Comparison of ENCODE assay signal across 14 mouse cellular contexts in genomic region chr5:31254901-31255300, GRCm38 (mm10). TPM values are rescaled to one million over a fixed set of nuclear protein-coding genes. Genes with fewer than 3 reads are reported as not detected.
DNase-seq lines count a peak whose midpoint lies in the region; ATAC-seq and TF ChIP-seq lines count a peak whose summit lies in the region.
"Had no signal": no experiment of that assay in that cellular context is flagged by ENCODE, and none has a peak within 500 bp of the region (broad histone marks: within the 10 kb centered on the region; RNA-seq: fewer than 3 reads in every experiment).

No protein-coding gene starts in this region.

- no peaks in the 10 kb centered on the region for H3K9me3 ChIP-seq in embryonic facial prominence, embryonic 15.5 days (replicated peaks)
- H3K9me3 ChIP-seq in embryonic facial prominence, embryonic 10.5 days = no peaks in the 10 kb centered on the region
- no peaks in the 10 kb centered on the region for H3K9me3 ChIP-seq in kidney, embryonic 15.5 days (replicated peaks)
- no peaks in the 10 kb centered on the region for H3K9me3 ChIP-seq in lung, postnatal 0 days (ENCODE audit: low read length)
- H3K9me3 ChIP-seq in stomach, embryonic 16.5 days (replicated peaks; ENCODE audit: control insufficient read depth, low read length) = no peaks in the 10 kb centered on the region
- H3K9me3 ChIP-seq: heart, embryonic 15.5 days; neural tube, embryonic 13.5 days had no signal

- no peak for ATAC-seq in embryonic facial prominence, embryonic 15.5 days (ENCODE audit: insufficient number of reproducible peaks, low FRiP score, low TSS enrichment, low read depth)
- no peak for ATAC-seq in kidney, embryonic 15.5 days (replicated peaks; ENCODE audit: low FRiP score)
- ATAC-seq in lung, postnatal 0 days = no peak
- no peak for ATAC-seq in stomach, embryonic 16.5 days (ENCODE audit: insufficient read depth, low FRiP score)
- ATAC-seq: forebrain, postnatal 0 days had no signal

- H3K4me1 ChIP-seq in embryonic facial prominence, embryonic 15.5 days = peaks cover 42% of the 10 kb centered on the region
- peaks cover 38% of the 10 kb centered on the region for H3K4me1 ChIP-seq in embryonic facial prominence, embryonic 10.5 days
- peaks cover 26% of the 10 kb centered on the region for H3K4me1 ChIP-seq in kidney, embryonic 15.5 days
- peaks cover 3% of the 10 kb centered on the region; the same call in 1 of the 2 replicates for H3K4me1 ChIP-seq in lung, postnatal 0 days (ENCODE audit: insufficient read depth, low read depth, low read length)
- peaks cover 16% of the 10 kb centered on the region for H3K4me1 ChIP-seq in stomach, embryonic 16.5 days (ENCODE audit: control insufficient read depth, insufficient read depth, low read length)

- TF ChIP-seq EP300 in lung, postnatal 0 days (IDR thresholded peaks at IDR 0.05) = no peak

- H3K36me3 ChIP-seq in embryonic facial prominence, embryonic 15.5 days = peaks cover 82% of the 10 kb centered on the region
- H3K36me3 ChIP-seq in embryonic facial prominence, embryonic 10.5 days (replicated peaks) = peaks cover 96% of the 10 kb centered on the region
- H3K36me3 ChIP-seq in kidney, embryonic 15.5 days = peaks cover 93% of the 10 kb centered on the region
- peaks cover 18% of the 10 kb centered on the region for H3K36me3 ChIP-seq in lung, postnatal 0 days (ENCODE audit: insufficient read depth, low read length)
- H3K36me3 ChIP-seq in stomach, embryonic 16.5 days (ENCODE audit: control insufficient read depth, insufficient read depth, low read length) = peaks cover 10% of the 10 kb centered on the region

- no peak overlapping the region for H3K4me2 ChIP-seq in embryonic facial prominence, embryonic 15.5 days (replicated peaks)
- no peak overlapping the region for H3K4me2 ChIP-seq in kidney, embryonic 15.5 days
- peak overlapping the region; percentile 28; the same call in 1 of the 2 replicates for H3K4me2 ChIP-seq in lung, postnatal 0 days (replicated peaks; ENCODE audit: low read depth, low read length)
- H3K4me2 ChIP-seq in stomach, embryonic 16.5 days (ENCODE audit: low read depth, low read length) = 0 out of 2 replicates have a peak overlapping the region, but pooled peaks have one; percentile 21
- H3K4me2 ChIP-seq: heart, embryonic 15.5 days; neural tube, embryonic 13.5 days had no signal

- no peak overlapping the region for H3K9ac ChIP-seq in embryonic facial prominence, embryonic 15.5 days
- H3K9ac ChIP-seq in kidney, embryonic 15.5 days = no peak overlapping the region
- no peak overlapping the region for H3K9ac ChIP-seq in lung, postnatal 0 days (replicated peaks; ENCODE audit: low read depth)
- H3K9ac ChIP-seq in stomach, embryonic 16.5 days (ENCODE audit: low read length) = no peak overlapping the region
- H3K9ac ChIP-seq: forebrain, postnatal 0 days; heart, embryonic 15.5 days; neural tube, embryonic 13.5 days had no signal

- WGBS in embryonic facial prominence, embryonic 15.5 days = 87% methylated on average over 8 of the region's 8 CpGs
- 89% methylated on average over 8 of the region's 8 CpGs for WGBS in embryonic facial prominence, embryonic 10.5 days
- WGBS in kidney, embryonic 15.5 days = 82% methylated on average over 8 of the region's 8 CpGs
- WGBS in lung, postnatal 0 days = 74% methylated on average over 8 of the region's 8 CpGs
- 74% methylated on average over 8 of the region's 8 CpGs for WGBS in stomach, embryonic 16.5 days

- no peaks in the 10 kb centered on the region for H3K27me3 ChIP-seq in embryonic facial prominence, embryonic 15.5 days
- no peaks in the 10 kb centered on the region for H3K27me3 ChIP-seq in embryonic facial prominence, embryonic 10.5 days (replicated peaks; ENCODE audit: low read depth, poor library complexity, severe bottlenecking)
- H3K27me3 ChIP-seq in kidney, embryonic 15.5 days = no peaks in the 10 kb centered on the region
- H3K27me3 ChIP-seq in lung, postnatal 0 days (replicated peaks; ENCODE audit: insufficient read depth, low read length) = no peaks in the 10 kb centered on the region
- no peaks in the 10 kb centered on the region for H3K27me3 ChIP-seq in stomach, embryonic 16.5 days (ENCODE audit: control insufficient read depth, insufficient read depth, low read length)
- H3K27me3 ChIP-seq: heart, embryonic 15.5 days; neural tube, embryonic 13.5 days had no signal

- no peak for TF ChIP-seq CTCF in lung, postnatal 0 days (IDR thresholded peaks at IDR 0.05)

- no peak for DNase-seq in embryonic facial prominence, embryonic 10.5 days (ENCODE audit: low spot score)
- DNase-seq in kidney, adult 9 months = no peak
- DNase-seq in lung, postnatal 0 days (ENCODE audit: low spot score) = no peak
- DNase-seq in lung, postnatal 14 days = no peak
- DNase-seq in yolk sac, embryonic 10.5 days (ENCODE audit: low spot score) = no peak
- DNase-seq: cerebellum, postnatal 14 days; forebrain, postnatal 0 days; gastrocnemius, postnatal 10 days; thymus, postnatal 4 days had no signal

- no peak overlapping the region for H3K4me3 ChIP-seq in embryonic facial prominence, embryonic 15.5 days (replicated peaks)
- H3K4me3 ChIP-seq in embryonic facial prominence, embryonic 10.5 days = no peak overlapping the region
- no peak overlapping the region for H3K4me3 ChIP-seq in kidney, embryonic 15.5 days (replicated peaks)
- no peak overlapping the region for H3K4me3 ChIP-seq in lung, postnatal 0 days (ENCODE audit: low read depth, low read length)
- H3K4me3 ChIP-seq in stomach, embryonic 16.5 days (replicated peaks; ENCODE audit: low read length) = no peak overlapping the region
- H3K4me3 ChIP-seq: heart, embryonic 15.5 days; neural tube, embryonic 13.5 days had no signal

- 0 out of 2 replicates have a peak overlapping the region, but pooled peaks have one; percentile 71 for H3K27ac ChIP-seq in embryonic facial prominence, embryonic 15.5 days (replicated peaks)
- H3K27ac ChIP-seq in embryonic facial prominence, embryonic 10.5 days (replicated peaks) = no peak overlapping the region
- H3K27ac ChIP-seq in kidney, embryonic 15.5 days = 0 out of 2 replicates have a peak overlapping the region, but pooled peaks have one; percentile 18
- peak overlapping the region; percentile 80 for H3K27ac ChIP-seq in lung, postnatal 0 days (ENCODE audit: low read length)
- H3K27ac ChIP-seq in stomach, embryonic 16.5 days (ENCODE audit: low read length) = peak overlapping the region; percentile 86
- H3K27ac ChIP-seq: neural tube, embryonic 13.5 days had no signal

RNA-seq across cellular contexts. Expression of gene Krtcap3, which starts 3.4 kb away (rescaled TPM):
- 21.8 and 23.5 TPM in 2 replicates for polyA plus RNA-seq in embryonic facial prominence, embryonic 15.5 days (2015; fragmentation: Nextera tagmentation; extraction: Ambion mirVana)
- 16.8 and 21.2 TPM in 2 replicates for polyA plus RNA-seq in embryonic facial prominence, embryonic 10.5 days (2016; fragmentation: Nextera tagmentation; extraction: Ambion mirVana)
- polyA plus RNA-seq in kidney, embryonic 15.5 days (2015; fragmentation: Nextera tagmentation; extraction: Ambion mirVana) = 21.5 and 25.1 TPM in 2 replicates
- polyA plus RNA-seq in lung, postnatal 0 days (2015; fragmentation: Nextera tagmentation; extraction: Ambion mirVana) = 44.5 and 50.4 TPM in 2 replicates
- polyA plus RNA-seq in stomach, embryonic 16.5 days (2015; fragmentation: Nextera tagmentation; extraction: Ambion mirVana) = 64.2 and 76.1 TPM in 2 replicates

RNA-seq across cellular contexts. Expression of gene Gm9970, which starts 13.9 kb away (rescaled TPM):
- 0.99 TPM in 1 of 2 replicates, not detected in the other for polyA plus RNA-seq in embryonic facial prominence, embryonic 15.5 days (2015; fragmentation: Nextera tagmentation; extraction: Ambion mirVana)
- 0.40 TPM in 1 of 2 replicates, not detected in the other for polyA plus RNA-seq in embryonic facial prominence, embryonic 10.5 days (2016; fragmentation: Nextera tagmentation; extraction: Ambion mirVana)
- polyA plus RNA-seq in kidney, embryonic 15.5 days (2015; fragmentation: Nextera tagmentation; extraction: Ambion mirVana) = 0.83 TPM in 1 of 2 replicates, not detected in the other
- polyA plus RNA-seq in lung, postnatal 0 days (2015; fragmentation: Nextera tagmentation; extraction: Ambion mirVana) = 0.45 and 0.62 TPM in 2 replicates
- polyA plus RNA-seq in stomach, embryonic 16.5 days (2015; fragmentation: Nextera tagmentation; extraction: Ambion mirVana) = 0.45 TPM in 1 of 2 replicates, not detected in the other
- polyA plus RNA-seq: neural tube, embryonic 13.5 days had no signal

RNA-seq across cellular contexts. Expression of gene Nrbp1, which starts 14.2 kb away (rescaled TPM):
- polyA plus RNA-seq in embryonic facial prominence, embryonic 15.5 days (2015; fragmentation: Nextera tagmentation; extraction: Ambion mirVana) = 175 and 178 TPM in 2 replicates
- polyA plus RNA-seq in embryonic facial prominence, embryonic 10.5 days (2016; fragmentation: Nextera tagmentation; extraction: Ambion mirVana) = 140 and 143 TPM in 2 replicates
- 156 and 171 TPM in 2 replicates for polyA plus RNA-seq in kidney, embryonic 15.5 days (2015; fragmentation: Nextera tagmentation; extraction: Ambion mirVana)
- 125 and 131 TPM in 2 replicates for polyA plus RNA-seq in lung, postnatal 0 days (2015; fragmentation: Nextera tagmentation; extraction: Ambion mirVana)
- polyA plus RNA-seq in stomach, embryonic 16.5 days (2015; fragmentation: Nextera tagmentation; extraction: Ambion mirVana) = 146 and 158 TPM in 2 replicates

RNA-seq across cellular contexts. Expression of gene Ppm1g, which starts 34.4 kb away (rescaled TPM):
- 113 and 115 TPM in 2 replicates for polyA plus RNA-seq in embryonic facial prominence, embryonic 15.5 days (2015; fragmentation: Nextera tagmentation; extraction: Ambion mirVana)
- polyA plus RNA-seq in embryonic facial prominence, embryonic 10.5 days (2016; fragmentation: Nextera tagmentation; extraction: Ambion mirVana) = 185 and 197 TPM in 2 replicates
- polyA plus RNA-seq in kidney, embryonic 15.5 days (2015; fragmentation: Nextera tagmentation; extraction: Ambion mirVana) = 130 and 144 TPM in 2 replicates
- 77.6 TPM in 2 replicates for polyA plus RNA-seq in lung, postnatal 0 days (2015; fragmentation: Nextera tagmentation; extraction: Ambion mirVana)
- 107 and 108 TPM in 2 replicates for polyA plus RNA-seq in stomach, embryonic 16.5 days (2015; fragmentation: Nextera tagmentation; extraction: Ambion mirVana)

RNA-seq across cellular contexts. Expression of gene Ift172, which starts 36.0 kb away (rescaled TPM):
- 39.4 and 39.5 TPM in 2 replicates for polyA plus RNA-seq in embryonic facial prominence, embryonic 15.5 days (2015; fragmentation: Nextera tagmentation; extraction: Ambion mirVana)
- 37.3 and 39.2 TPM in 2 replicates for polyA plus RNA-seq in embryonic facial prominence, embryonic 10.5 days (2016; fragmentation: Nextera tagmentation; extraction: Ambion mirVana)
- polyA plus RNA-seq in kidney, embryonic 15.5 days (2015; fragmentation: Nextera tagmentation; extraction: Ambion mirVana) = 36.3 and 36.9 TPM in 2 replicates
- 24.2 and 25.6 TPM in 2 replicates for polyA plus RNA-seq in lung, postnatal 0 days (2015; fragmentation: Nextera tagmentation; extraction: Ambion mirVana)
- 34.6 and 35.1 TPM in 2 replicates for polyA plus RNA-seq in stomach, embryonic 16.5 days (2015; fragmentation: Nextera tagmentation; extraction: Ambion mirVana)

Comparison
In these comparisons a context has a peak if more than half of its experiments do, and no peak if none do; other contexts are left out.
1. H3K4me2 ChIP-seq: peak in lung, postnatal 0 days (single experiment) and stomach, embryonic 16.5 days (single experiment); none in embryonic facial prominence, embryonic 15.5 days (single experiment) and kidney, embryonic 15.5 days (single experiment).